Mouse (Mus musculus): ENCODE measurements around the gene Fam117a. TPM values are rescaled to one million over a fixed set of nuclear protein-coding genes. Genes with fewer than 3 reads are reported as not detected.

The Fam117a gene
- total RNA-seq, 2 experiments from 2014 or later, result 9.1 to 14.0 TPM

DNA sequence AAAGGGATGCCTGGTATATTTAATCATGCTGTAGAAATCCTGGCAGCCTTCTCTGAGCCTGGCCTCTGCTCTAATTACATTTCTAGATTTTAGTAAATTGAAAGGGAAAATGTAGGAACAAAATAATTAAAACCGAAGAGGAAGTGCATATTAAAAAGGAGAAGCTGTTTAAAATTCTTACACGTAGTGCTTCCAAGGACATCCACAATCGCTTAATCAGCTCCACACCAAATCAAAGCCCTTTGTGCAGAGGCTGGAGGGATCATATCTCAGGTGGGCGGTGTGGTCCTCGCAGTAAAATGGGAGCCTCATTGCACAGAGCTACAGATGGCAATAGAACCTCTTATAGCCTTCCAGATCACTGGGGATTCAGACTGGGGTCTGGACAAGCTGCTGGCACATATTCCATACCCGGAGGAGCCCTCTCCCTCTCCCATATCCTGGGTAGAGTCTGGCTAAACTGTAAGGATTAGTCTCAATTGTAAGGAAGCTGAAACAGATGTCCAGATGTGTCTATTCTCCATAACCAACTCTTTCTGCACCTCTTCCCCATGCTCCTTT, 74.7 kb downstream of the Fam117a start:
- intact Hi-C loops (cut with DNase I), result no loop called here
- DNase-seq, result no peak

DNA sequence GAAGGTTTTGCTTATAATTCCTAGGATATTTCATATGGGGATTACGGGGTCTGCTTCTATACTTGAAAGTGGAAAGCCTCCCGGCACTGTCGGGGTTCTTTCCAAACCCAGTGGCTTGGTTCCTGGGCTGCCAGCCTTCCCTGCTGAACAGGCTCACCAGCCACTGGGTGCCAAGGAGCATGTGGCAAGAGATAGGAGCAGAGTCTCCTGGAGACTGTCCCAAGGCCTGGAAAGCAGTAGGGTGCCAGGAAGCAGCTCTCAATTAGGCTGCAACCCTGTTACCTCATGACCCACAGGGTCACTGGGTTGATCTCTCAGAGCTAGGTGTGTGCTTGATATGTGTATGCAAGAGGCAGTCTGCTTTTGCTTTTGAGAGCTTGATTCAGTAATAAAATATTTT, 75.8 kb downstream of the Fam117a start:
- DNase-seq, result peak in 1 of 2 experiments; percentile 33
- intact Hi-C loops (cut with DNase I), result no loop called here

DNA sequence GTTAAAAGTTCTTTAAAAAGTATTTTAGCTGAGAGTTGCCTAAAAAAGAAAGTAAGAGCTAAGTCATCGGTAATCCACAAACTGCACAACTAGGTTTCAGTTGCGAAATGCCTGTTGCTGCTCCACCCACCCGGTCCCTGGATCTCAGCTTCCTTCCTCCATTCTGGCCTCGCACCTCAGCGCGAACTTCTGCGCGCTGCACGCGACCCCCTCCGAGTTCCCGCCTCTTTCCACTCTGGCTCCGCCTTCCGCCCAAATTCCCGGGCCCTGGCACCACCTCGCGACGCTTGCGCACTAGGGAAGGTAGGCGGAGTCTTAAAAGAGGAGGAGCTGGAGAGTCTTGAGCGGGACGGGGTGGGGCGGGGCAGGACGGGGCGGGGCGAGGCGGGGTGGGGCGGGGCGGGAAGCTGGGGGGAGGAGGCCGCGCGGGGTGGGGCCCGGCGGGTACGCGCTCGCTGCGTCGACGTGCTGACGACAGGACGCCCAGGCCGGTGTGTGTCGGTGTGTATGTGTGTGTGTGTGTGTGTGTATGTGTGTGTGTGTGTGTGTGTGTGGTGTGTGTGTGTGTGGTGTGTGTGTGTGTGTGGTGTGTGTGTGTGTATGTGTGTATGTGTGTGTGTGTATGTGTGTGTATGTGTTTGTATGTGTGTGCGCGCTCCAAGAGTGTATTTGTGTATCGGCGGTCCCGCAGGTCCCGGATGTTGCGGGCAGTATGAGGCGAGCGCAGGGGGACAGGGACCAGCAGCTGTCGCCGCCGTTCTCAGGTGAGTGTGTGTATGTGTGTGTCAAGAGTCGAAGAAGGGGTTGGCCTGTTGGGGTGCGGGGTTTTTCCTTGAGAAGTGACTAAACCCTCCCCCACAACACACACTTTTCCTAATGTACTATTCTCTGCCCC, 77.1 kb downstream of the Fam117a start, which contains the start of gene Spop:
Gene Spop, plus strand, starts transcription at position 440 of the 895 bp plus-strand sequence.
- DNase-seq, result peak; percentile 93 to 97
- intact Hi-C loops (cut with DNase I), result no loop called here

DNA sequence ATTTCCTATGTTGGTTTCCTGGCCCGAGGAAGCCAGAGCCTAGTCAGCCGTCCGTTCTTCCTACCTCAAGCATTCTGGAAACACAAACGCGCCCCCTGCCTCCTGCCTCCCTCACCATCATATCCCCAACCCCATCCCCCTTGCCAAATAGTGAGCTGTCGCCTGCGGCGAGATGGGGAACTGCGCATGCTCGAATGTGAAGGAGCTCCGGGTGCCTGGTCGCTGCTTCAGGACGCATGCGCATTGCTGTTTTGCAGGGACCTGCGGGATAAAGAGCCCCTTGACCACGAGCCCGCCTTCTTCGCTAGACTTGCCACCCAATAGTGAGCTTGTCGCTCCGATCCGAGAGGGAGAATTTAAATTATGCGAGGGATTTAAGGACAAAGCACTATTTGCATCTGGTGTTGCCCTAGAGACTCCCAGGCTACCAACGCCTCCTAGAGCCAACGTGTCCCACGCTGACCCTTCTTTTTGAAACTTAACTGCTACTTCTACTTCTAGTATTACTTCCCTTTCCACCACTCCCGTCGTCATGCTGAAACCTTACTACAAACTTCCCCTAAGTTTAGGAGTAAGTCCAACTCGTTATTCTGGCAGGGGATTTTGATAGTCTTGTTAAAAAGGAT, 77.8 kb downstream of the Fam117a start:
- intact Hi-C loops (cut with DNase I), result no loop called here
- peak; percentile 98 for DNase-seq

DNA sequence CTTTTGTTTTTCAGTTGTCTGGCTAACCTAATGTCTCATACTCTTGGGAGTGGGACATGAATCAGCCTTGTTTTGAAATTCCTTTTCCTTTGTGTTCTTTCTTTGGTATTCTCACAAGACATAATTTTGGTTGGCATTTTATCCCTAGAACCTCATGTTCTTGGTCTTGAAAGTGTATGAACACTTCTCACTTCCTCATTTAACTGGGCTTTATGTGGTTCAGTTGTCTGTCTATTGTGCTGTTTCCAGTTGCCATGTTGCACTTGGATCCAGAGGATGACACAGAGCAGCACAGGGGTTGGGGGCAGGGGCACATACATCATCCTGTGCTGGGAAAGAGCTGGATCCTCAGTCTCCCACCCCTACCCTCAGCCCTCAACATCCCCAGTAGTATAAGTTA, 79.1 kb downstream of the Fam117a start:
- no peak for DNase-seq
- intact Hi-C loops (cut with DNase I), result no loop called here

DNA sequence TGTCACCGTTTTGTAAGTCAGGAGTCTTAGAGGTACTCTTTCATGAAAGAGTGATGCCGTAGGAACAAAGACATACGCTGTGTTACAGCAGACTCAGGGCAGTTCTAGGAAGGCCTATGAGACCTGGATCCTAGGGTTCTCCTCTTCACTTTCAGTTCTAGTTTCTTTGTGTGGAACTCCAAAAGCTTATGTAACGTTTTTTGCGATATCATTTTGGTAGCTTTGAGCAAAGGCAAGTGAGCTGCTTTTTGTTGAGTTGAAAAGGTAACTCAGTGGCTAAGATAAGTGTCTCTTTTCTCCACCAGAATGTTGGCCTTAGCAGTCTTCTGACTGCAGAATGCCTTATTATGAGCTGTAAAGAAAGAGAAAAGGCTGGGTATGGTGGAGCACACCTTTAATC, 80.5 kb downstream of the Fam117a start:
- intact Hi-C loops (cut with DNase I), result no loop called here

DNA sequence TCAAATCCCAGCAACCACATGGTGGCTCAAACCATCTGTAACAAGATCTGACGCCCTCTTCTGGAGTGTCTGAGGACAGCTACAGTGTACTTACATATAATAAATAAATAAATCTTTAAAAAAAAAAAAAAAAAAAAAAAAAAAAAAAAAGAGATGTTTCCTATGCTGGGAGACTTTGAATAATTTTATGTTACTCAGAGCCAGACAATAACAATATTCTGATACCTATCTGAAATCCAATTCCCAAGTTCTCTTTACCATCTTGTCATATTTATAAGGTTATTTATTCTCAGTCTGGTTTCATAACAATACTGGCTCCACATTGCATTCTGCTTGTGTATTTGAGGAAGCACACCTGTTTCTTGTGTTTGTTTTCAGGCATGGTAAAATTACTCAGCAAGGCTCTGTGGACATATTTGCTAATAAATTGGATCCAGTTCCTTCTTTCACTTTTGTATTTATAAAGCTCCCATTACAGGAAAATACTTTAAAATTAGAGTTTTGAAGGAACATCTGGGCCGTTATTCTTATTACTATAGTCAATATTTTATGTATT, 84.1 kb downstream of the Fam117a start:
- no peak for DNase-seq
- intact Hi-C loops (cut with DNase I), result no loop called here

More for the DNA sequence above, 80.5 kb downstream of the Fam117a start:
- DNase-seq, result no peak

DNA sequence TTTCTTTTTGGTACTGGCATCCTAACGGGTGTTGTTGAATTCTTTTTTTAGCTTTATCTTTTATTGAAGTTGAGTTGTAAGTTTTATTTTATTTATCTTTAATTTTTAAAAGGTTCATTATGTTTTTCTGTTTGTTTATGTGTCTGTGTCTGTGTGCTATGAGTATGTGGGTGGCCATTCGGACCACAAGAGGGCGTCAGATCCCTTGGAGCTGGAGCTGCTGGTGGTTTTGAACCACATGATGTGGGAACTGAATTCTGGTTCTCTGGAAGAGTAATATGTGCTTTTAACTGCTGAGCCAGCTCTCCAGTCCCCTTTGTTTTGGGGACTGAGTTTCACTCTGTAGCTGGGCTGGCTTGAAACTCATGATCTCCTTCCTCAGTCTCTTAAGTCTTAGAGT, 86.7 kb downstream of the Fam117a start:
- intact Hi-C loops (cut with DNase I), result no loop called here
- no peak for DNase-seq

DNA sequence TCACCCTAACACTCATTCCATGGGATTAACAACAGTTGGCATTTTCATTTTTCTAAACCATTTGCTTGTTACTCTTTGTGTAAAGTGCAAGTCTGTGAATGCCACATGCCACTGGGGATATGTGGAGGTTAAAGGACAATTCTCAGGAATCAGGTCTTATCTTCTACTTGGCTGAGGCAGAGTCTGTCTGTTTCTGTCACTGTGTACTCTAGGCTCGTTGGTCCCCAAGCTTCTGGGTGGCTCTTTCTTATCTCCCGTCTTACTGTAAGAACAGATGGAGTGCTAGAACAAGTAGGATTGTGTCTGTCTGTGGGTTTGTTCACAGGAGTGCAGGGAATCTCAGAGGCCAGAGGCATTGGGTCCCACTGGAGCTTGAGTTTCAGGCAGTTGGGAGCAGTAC, 94.5 kb downstream of the Fam117a start:
- intact Hi-C loops (cut with DNase I), result no loop called here
- no peak for DNase-seq

Other genes starting within 250 kb of the Fam117a start
- gene Dlx3, start 216.9 kb upstream of the Fam117a start, total RNA-seq (2021), result not detected
- under 1 TPM in 1 of 2 experiments, not detected in 1; 0.12 TPM for gene Dlx4, start 190.8 kb upstream of the Fam117a start, total RNA-seq (2021)
- gene Tac4, start 75.5 kb upstream of the Fam117a start, total RNA-seq (2021), result not detected
- 10 to 100 TPM; 45.1 to 51.1 TPM for gene Kat7, start 26.8 kb upstream of the Fam117a start, total RNA-seq (2021)
- gene Slc35b1, start 47.7 kb downstream of the Fam117a start, total RNA-seq (2021), result 10 to 100 TPM; 51.0 to 52.8 TPM
- gene Spop, start 77.1 kb downstream of the Fam117a start, total RNA-seq (2021), result 100 to 1,000 TPM; 132 to 136 TPM
- gene Nxph3, start 177.6 kb downstream of the Fam117a start, total RNA-seq (2021), result under 1 TPM; 0.84 to 0.87 TPM

All from heart, postnatal 10 days (tissue).